Mouse (Mus musculus) lung, adult 2 months (tissue): ENCODE measurements around the gene Arl2.

ENCODE experiments used
- CTCF ChIP-seq: fragments of 200-500 bp; IDR thresholded peaks from 2 replicates; pipeline ENCODE4 v1.5.1; 2011; ENCODE audit warnings: mild to moderate bottlenecking, low read length, control low read depth; ENCODE audit not compliant: insufficient read depth
- POLR2A ChIP-seq: fragments of 200-500 bp; IDR thresholded peaks from 2 replicates; pipeline ENCODE4 v1.6.1; 2011; ENCODE audit warnings: low read depth, mild to moderate bottlenecking, control low read depth, low read length, borderline replicate concordance; ENCODE audit errors: extremely low read depth

- no peak for TF ChIP-seq CTCF
- TF ChIP-seq POLR2A, result no peak
These were observed 14.4 kb downstream of the Arl2 start for GRCm38 (mm10) chr19:6126789-6127580.
